In the genomic region with DNA sequence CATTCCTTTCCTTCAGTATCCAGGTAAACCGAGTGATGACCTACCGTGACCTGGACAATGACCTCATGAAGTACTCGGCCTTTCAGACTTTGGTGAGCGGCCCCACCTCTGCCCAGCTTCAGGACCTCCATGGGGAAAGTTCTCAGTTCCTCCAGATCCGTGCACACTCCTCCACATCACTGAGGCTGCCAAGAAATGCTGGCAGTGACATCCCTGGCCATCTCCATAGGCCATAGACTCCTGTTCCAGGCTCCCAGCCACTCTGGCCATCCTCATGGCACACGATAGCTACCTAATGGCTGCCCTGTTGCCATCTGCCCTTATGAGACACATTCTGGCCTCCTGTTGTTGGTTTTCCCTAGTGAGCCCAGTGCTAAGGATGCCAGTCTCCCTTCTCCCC, we compare ENCODE assay signal across 13 mouse cellular contexts.
"Had no signal": no experiment of that assay in that cellular context is flagged by ENCODE, and none has a peak within 500 bp of the region (broad histone marks: within the 10 kb centered on the region; RNA-seq: fewer than 3 reads in every experiment).

No protein-coding gene starts in this region.

- H3K27ac ChIP-seq: kidney, postnatal 0 days; limb, embryonic 13.5 days; liver, embryonic 15.5 days; midbrain, embryonic 15.5 days; neural tube, embryonic 12.5 days had no signal

- DNase-seq: kidney, adult 9 months; kidney, postnatal 36 days; layer of hippocampus, adult 9-11 months; layer of hippocampus, postnatal 36 days; lung, adult 2 months; lung, postnatal 36 days; thymus, adult 2 months; thymus, postnatal 36 days had no signal

- H3K4me1 ChIP-seq: liver, embryonic 15.5 days had no signal

- H3K27me3 ChIP-seq: limb, embryonic 13.5 days; liver, embryonic 15.5 days; midbrain, embryonic 15.5 days had no signal

- H3K4me3 ChIP-seq: limb, embryonic 13.5 days; liver, embryonic 15.5 days; midbrain, embryonic 15.5 days; neural tube, embryonic 12.5 days had no signal
